In the genomic region with DNA sequence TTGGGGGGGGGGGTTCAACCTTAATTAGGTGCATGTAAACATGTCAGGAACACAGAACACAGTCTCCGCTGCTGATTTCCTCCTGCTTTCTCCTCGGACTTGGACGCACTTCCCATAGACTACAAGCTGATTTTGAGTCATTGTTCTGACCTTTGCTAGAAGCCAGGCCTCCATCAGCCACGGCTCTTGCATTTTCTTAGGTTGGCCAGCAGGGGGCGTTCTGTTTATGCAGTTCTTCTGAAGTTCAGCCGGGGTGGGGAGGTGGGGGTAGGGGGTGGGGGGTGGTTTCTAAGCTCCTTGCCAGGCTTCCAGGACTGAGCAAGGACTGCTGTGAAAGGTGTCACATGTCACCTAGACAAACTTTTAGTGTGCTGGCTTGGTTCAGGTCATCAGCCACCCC, we compare ENCODE assay signal across 11 mouse cellular contexts. TPM values are rescaled to one million over a fixed set of nuclear protein-coding genes. Genes with fewer than 3 reads are reported as not detected.
DNase-seq lines count a peak whose midpoint lies in the region; ATAC-seq lines count a peak whose summit lies in the region.
"Had no signal": no experiment of that assay in that cellular context is flagged by ENCODE, and none has a peak within 500 bp of the region (broad histone marks: within the 10 kb centered on the region; RNA-seq: fewer than 3 reads in every experiment).

No protein-coding gene starts in this region.

- H3K4me1 ChIP-seq in liver, embryonic 12.5 days, result no peaks in the 10 kb centered on the region
- no peaks in the 10 kb centered on the region for H3K4me1 ChIP-seq in midbrain, embryonic 14.5 days (ENCODE audit: control insufficient read depth, insufficient read depth, low read length)
- H3K4me1 ChIP-seq: heart, embryonic 15.5 days had no signal

- H3K9ac ChIP-seq in liver, embryonic 12.5 days, result no peak overlapping the region
- H3K9ac ChIP-seq in midbrain, embryonic 14.5 days (replicated peaks; ENCODE audit: low read length), result no peak overlapping the region
- H3K9ac ChIP-seq: heart, embryonic 15.5 days; limb, embryonic 13.5 days had no signal

- no peaks in the 10 kb centered on the region for H3K9me3 ChIP-seq in liver, embryonic 12.5 days (replicated peaks)
- no peaks in the 10 kb centered on the region for H3K9me3 ChIP-seq in midbrain, embryonic 14.5 days (ENCODE audit: control insufficient read depth, low read length)
- H3K9me3 ChIP-seq: heart, embryonic 15.5 days; limb, embryonic 13.5 days had no signal

- H3K27me3 ChIP-seq in liver, embryonic 12.5 days (replicated peaks), result no peaks in the 10 kb centered on the region
- no peaks in the 10 kb centered on the region for H3K27me3 ChIP-seq in midbrain, embryonic 14.5 days (ENCODE audit: control insufficient read depth, insufficient read depth, low read length)
- H3K27me3 ChIP-seq: heart, embryonic 15.5 days; limb, embryonic 13.5 days had no signal

- no peaks in the 10 kb centered on the region for H3K36me3 ChIP-seq in liver, embryonic 12.5 days
- H3K36me3 ChIP-seq in midbrain, embryonic 14.5 days (ENCODE audit: control insufficient read depth, insufficient read depth, low read length), result no peaks in the 10 kb centered on the region
- H3K36me3 ChIP-seq: heart, embryonic 15.5 days; limb, embryonic 13.5 days had no signal

- ATAC-seq in CD4-positive, CD25-positive, alpha-beta regulatory T cell, adult 4 months, result no peak
- ATAC-seq in liver, embryonic 12.5 days, result no peak
- no peak for ATAC-seq in midbrain, embryonic 14.5 days (ENCODE audit: low FRiP score, low TSS enrichment)

- no peak overlapping the region for H3K4me2 ChIP-seq in liver, embryonic 12.5 days
- no peak overlapping the region for H3K4me2 ChIP-seq in midbrain, embryonic 14.5 days (ENCODE audit: low read length)
- H3K4me2 ChIP-seq: heart, embryonic 15.5 days; limb, embryonic 13.5 days had no signal

- H3K27ac ChIP-seq in liver, embryonic 12.5 days, result no peak overlapping the region
- no peak overlapping the region for H3K27ac ChIP-seq in midbrain, embryonic 14.5 days (replicated peaks; ENCODE audit: low read depth, low read length)
- H3K27ac ChIP-seq: heart, embryonic 15.5 days; limb, embryonic 13.5 days had no signal

- 31% methylated on average over 6 of the region's 6 CpGs for WGBS in liver, embryonic 12.5 days (ENCODE audit: insufficient replicate concordance)
- 42% methylated on average over 6 of the region's 6 CpGs for WGBS in midbrain, embryonic 14.5 days

- peak; percentile 47 for DNase-seq in CD4-positive, CD25-positive, alpha-beta regulatory T cell, adult 2 months (ENCODE audit: low read depth, low spot score)
- DNase-seq in liver (peak; percentile 9), NIH3T3 (ENCODE audit: low read depth) (peak; percentile 11)
- DNase-seq in retina, postnatal 1 day, result peak; percentile 5
- no peak for DNase-seq in right cerebral cortex, postnatal 25 days
- DNase-seq in midbrain, embryonic 14.5 days, result no peak
- DNase-seq: kidney, postnatal 36 days had no signal

- H3K4me3 ChIP-seq in liver, embryonic 12.5 days, result no peak overlapping the region
- no peak overlapping the region for H3K4me3 ChIP-seq in midbrain, embryonic 14.5 days (replicated peaks; ENCODE audit: low read depth, low read length)
- H3K4me3 ChIP-seq: heart, embryonic 15.5 days; limb, embryonic 13.5 days had no signal

RNA-seq across cellular contexts. Expression of gene Ccdc160, which starts 8.6 kb away (rescaled TPM):
- not detected for polyA plus RNA-seq in CD4-positive, CD25-positive, alpha-beta regulatory T cell, adult 4 months (2017; shearing (Covaris generic))
- polyA plus RNA-seq in liver, embryonic 12.5 days (2016; fragmentation: Nextera tagmentation; extraction: Ambion mirVana), result 0.11 and 0.18 TPM in 2 replicates
- polyA plus RNA-seq in midbrain, embryonic 14.5 days (2014; fragmentation: Nextera tagmentation; extraction: Ambion mirVana), result 6.7 and 8.0 TPM in 2 replicates

Comparison
In these comparisons a context has a peak if more than half of its experiments do, and no peak if none do; other contexts are left out.
1. DNase-seq: peak in CD4-positive, CD25-positive, alpha-beta regulatory T cell, adult 2 months (single experiment), liver (single experiment), NIH3T3 (single experiment) and retina, postnatal 1 day (single experiment); none in right cerebral cortex, postnatal 25 days (single experiment) and midbrain, embryonic 14.5 days (single experiment).